Mouse (Mus musculus) left cerebral cortex, adult 2 months (tissue): ENCODE results near the gene Pdik1l. TPM values are rescaled to one million over a fixed set of nuclear protein-coding genes. Genes with fewer than 3 reads are reported as not detected.

ENCODE experiments used
- DNase-seq, 2 experiments: peaks; one replicate each; pipeline ENCODE4 v3.0.0; 2021 to 2022; ENCODE audit warnings: low spot score in 2 of 2, mixed read lengths in 1 of 2; ENCODE audit errors: extremely low spot score in 1 of 2
- H3K27ac ChIP-seq: fragments of 200-600 bp; 2 replicates; pipeline ENCODE4 v1.8.1; 2022
- H3K4me3 ChIP-seq: fragments of 200-600 bp; 2 replicates; pipeline ENCODE4 v1.8.1; 2022
- CTCF ChIP-seq: fragments of 200-600 bp; IDR thresholded peaks from 2 replicates; pipeline ENCODE4 v1.8.1; 2022; ENCODE audit warnings: antibody characterized with exemption, mild to moderate bottlenecking, moderate library complexity
- intact Hi-C: fragments of 180-260 bp; cut with DNase I; formaldehyde crosslinking; loops from one replicate; pipeline ENCODE4 v1.15.1; 2025
- total RNA-seq, 2 experiments: library from RNA; stranded (reverse); gene quantifications; 2 replicates each; pipeline ENCODE4 v1.2.3; 2021

Gene Pdik1l
- total RNA-seq, 2 experiments from 2014 or later: 17.5 to 20.4 TPM

DNA sequence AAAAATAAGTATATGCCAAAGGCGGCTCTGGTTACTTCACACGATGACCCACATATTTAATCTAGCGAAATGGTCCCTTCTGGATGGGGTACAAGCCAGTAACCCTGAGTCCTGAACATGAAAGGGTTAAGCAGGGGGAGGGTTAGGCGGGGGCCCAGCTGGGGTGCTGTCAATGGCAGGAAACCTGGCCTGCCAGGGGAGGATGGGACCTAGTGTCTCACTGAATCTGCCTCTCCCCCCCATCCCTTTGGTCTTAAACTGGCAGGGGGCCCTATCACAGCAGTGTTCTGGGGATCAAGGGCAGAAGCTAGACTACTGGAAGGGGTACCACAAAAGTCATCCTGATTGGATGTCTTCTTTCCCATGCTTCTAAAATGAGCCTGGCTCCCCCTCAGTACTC is 31.8 kb downstream of the Pdik1l start:
- DNase-seq: no peak
- intact Hi-C loops: loop anchor here (10.0 kb wide), 1 partner anchor 229 kb away; no protein-coding TSS in a partner anchor

DNA sequence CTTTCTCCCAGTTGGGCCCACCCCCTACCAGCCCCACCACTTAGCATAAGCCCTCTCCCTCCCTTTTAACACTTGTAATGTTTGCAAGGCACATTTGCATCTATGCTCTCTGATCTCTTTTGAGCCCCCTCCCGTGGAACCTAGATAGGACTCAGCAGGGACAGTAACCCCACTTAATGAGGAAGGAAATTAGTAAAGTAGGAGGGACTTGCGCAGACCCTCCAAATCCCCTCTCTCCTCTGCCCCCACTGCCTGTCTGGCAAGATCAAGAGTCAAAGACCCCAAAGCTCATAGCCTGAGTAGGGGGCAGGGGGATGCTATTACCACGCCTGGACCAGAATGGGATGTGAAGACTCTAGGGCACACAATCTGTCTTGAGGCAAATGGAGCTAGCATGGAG is 32.9 kb downstream of the Pdik1l start:
- Histone ChIP-seq H3K27ac (no peak overlapping the region), H3K4me3 (no peak overlapping the region)
- no peak for DNase-seq
- intact Hi-C loops: loop anchor here (10.0 kb wide), 1 partner anchor 230 kb away; no protein-coding TSS in a partner anchor
- no peak for TF ChIP-seq CTCF

More for the DNA sequence above, 31.8 kb downstream of the Pdik1l start:
- no peak for TF ChIP-seq CTCF
- Histone ChIP-seq H3K4me3 (no peak overlapping the region), H3K27ac (no peak overlapping the region)

DNA sequence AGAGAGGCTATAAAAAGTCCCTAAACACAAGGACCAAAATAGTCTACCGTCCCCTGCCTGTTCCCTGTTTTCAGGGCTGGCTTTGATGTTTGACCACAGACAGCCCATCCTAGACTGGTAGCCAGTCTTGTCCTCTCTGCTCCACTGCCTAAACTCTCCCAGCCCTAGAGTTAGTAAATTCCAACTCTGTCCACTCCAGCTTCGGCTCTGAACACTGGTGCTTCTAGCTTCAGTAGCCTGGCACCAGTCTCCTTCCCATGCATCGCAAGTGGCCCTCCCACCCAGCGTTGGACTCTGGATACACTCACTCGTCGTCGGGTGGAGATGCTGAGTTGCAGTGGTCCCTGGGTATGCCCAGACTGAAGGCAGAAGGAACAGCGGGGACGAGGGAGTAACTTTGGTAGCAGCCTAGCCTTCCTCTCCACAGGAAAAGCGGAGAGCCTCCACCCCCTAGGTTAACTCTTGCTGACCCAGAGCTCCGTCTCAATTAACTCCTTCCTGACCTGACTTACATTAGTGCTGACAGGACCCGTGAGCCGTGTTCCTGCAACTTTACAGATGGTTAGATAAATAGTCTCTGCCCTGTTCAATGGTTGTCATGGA is 33.9 kb downstream of the Pdik1l start, which contains the start of gene Grrp1:
Gene Grrp1 (minus strand): TSS at position 385 of the 603 bp plus-strand sequence.
- DNase-seq: no peak
- peak within 1 kb of the TSS; percentile 44 for H3K4me3 ChIP-seq
- peak within 1 kb of the TSS; percentile 69 for H3K27ac ChIP-seq
- no peak for TF ChIP-seq CTCF
- intact Hi-C loops: loop anchor here (10.0 kb wide), 1 partner anchor 231 kb away; no protein-coding TSS in a partner anchor

DNA sequence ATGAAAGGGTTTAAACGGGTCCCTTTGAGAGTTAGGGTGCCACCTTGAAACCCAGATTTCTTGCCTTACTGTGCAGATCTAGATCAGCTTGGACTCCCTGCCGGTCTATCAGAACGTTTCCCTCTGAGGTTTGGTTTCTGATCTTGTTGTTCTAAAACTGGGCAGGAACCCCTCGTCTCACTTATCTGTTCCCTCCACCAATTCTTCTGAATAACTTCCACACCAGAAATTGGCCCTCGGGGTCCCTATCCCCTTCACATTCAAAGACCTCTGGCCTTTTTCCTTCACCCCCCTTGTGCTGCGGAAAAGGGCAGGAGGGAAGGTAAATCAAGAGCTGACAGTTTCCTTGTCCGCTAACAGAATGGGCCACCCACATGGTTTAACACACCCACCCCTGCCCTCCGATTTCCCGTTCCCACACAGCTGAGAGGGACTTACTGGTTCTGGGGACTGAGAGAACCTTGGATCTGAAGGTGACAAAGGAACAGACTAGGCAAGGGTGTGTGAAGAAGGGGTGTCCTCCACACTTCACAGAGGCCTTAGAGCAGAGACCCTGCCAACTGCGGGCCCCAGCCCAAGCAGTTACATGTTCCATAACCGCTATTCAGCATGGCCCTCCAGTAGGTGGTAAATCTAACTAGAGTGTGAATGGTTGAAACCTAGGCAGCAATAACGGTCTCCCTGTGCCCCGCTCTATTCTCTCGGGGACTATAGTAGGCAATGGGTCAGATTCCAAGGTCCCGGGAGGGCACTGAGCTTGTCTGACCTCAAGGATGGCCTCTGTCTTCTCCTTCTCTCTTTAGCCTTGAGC is 34.6 kb downstream of the Pdik1l start:
- peak overlapping the region; percentile 44 for H3K4me3 ChIP-seq
- TF ChIP-seq CTCF: no peak
- peak overlapping the region; percentile 69 for H3K27ac ChIP-seq
- no peak for DNase-seq
- intact Hi-C loops: loop anchor here (10.0 kb wide), 1 partner anchor 232 kb away; no protein-coding TSS in a partner anchor

DNA sequence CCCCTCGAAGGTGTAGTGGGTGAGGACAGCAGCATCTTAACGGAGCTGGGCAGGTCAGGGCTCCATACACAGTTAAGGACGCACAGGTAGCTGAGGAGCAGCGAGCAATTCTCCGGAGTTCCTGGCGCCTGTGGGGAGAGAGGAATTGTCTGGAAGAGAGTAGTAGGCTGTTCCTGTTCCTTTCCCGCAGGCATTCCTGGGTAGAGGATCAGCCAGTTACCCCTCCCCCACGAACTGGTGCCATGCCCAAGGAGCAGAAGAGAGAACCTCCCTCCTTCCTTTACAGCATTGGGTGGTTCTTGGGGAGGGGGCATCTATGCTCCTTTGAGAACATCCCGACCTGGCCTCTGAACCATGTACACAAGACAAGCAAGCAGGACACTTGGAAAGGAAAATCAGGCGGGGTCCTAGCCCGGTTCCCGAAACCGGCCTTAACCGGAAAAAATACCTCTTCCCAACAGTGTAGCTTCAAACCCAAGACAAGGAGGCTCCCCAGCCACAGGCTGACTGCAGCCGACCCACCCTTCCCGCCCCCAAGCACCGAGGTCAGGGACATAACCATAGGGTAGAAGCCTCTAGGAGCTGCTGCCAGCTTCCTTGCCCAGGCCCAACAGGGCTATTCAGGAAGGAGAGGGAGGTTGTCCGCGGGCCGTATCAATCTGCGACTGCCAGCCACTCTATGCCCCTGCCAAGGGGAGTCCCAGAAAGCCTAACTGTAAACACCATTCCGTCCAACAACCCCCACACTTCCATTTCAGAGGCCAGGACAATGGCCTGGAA is 35.4 kb downstream of the Pdik1l start:
- H3K27ac ChIP-seq: peak overlapping the region; percentile 69
- intact Hi-C loops: loop anchor here (10.0 kb wide), 1 partner anchor 232 kb away; no protein-coding TSS in a partner anchor
- peak overlapping the region; percentile 44 for H3K4me3 ChIP-seq
- TF ChIP-seq CTCF: no peak
- no peak for DNase-seq

DNA sequence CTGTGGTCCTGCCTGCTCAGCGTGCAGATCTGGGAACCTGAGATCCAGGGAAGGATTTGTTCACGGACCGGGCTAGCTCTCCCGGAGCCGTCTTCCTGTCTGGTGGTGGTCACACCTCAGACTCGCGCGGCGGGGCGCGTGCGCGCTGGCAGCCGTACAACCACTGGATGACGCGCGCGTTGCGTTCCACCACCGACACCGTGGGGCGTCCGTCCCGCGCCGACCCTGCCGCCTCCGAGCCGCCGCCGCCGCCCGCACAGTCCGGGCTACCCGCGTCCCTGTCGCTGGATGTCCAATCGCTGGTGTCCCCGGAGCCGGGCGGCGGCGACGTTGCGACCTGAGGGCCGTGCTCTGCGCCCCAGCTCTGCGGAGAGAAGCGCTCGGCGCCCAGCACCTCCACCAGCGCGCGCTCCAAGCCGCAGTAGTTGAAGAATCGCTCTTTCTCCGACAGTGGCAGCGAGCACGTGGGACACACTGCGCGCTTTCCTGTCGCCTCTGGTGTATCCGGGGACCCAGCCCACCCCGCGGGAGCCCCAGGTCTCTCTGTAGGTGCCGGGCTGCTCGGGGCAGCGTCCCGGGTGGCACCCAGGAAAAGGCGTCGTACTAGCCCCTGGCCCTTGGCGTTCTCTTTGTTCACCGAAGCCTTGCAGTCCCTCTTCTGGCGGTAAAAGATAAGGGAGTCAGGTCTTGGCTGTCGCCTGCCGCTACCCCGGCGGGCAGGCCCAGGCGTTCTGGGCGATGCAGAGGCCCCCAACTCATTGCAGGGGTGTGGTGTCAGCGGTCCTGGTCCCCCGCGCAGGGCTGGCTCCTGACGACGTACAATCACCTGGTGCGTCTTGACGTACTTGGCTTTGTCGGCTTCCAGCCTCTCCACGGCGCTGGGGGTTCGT is 36.2 kb downstream of the Pdik1l start:
- no peak for TF ChIP-seq CTCF
- Histone ChIP-seq H3K4me3 (peak overlapping the region; percentile 44), H3K27ac (peak overlapping the region; percentile 55)
- intact Hi-C loops: loop anchor here (10.0 kb wide), 1 partner anchor 233 kb away; no protein-coding TSS in a partner anchor
- peak; percentile 56 to 58 for DNase-seq

DNA sequence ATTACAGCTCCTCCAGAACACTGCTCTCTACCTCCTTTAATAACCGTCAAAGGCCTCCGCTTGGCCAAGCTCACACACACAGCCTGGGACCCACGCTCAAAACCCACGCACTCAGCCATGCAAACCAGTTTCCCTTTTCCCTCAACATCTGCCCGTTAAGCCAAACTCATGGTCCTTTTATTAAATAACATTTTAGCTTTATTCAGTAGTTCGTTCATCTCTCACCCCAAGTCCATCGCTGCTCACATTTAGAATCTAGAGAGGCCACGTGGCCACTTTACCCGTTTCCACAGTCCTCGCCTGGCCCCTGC is 36.8 kb downstream of the Pdik1l start:
- TF ChIP-seq CTCF: no peak
- no peak for DNase-seq
- intact Hi-C loops: loop anchor here (10.0 kb wide), 1 partner anchor 234 kb away; no protein-coding TSS in a partner anchor
- H3K4me3 ChIP-seq: peak overlapping the region; percentile 44
- peak overlapping the region; percentile 55 for H3K27ac ChIP-seq

DNA sequence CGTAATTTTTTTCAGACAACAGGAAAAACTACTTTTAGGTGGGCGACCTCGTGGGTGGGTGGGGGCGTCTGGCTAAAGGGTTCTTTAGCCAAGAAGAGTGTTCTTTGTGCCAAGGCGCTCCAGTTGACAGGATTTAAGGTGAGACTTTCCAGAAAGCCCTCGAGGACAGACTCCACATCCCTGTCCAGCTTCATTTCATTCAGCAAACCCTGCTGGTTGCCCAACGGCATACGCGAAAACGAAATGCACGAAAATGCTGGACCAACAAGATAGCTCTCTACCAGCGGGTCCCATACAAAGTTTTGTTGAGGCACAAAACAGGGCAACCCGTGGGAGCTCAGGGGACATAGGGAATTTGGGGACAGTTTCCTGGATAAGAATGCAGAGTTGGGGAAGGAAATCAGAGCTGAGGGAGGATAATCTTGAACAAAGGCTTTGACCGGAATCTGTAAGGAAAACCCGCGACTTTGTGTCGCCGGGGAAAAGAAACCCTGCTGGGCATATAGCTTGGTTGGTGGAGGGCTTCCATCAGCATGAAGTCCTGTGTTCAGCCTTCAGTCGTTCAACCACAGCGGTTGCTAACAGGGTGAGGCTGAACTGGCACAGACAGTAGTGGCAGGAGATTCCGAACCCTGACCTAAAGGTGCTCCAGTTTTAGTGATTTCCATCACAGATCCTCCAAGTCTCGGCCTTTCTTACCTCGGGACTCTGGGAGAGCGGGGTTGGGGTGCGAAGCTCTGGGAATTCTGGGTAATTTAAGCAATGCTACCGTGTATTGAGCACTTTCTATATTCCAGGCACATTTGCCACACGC is 37.4 kb downstream of the Pdik1l start:
- H3K4me3 ChIP-seq: peak overlapping the region; percentile 44
- H3K27ac ChIP-seq: no peak overlapping the region
- TF ChIP-seq CTCF: no peak
- DNase-seq: no peak
- intact Hi-C loops: loop anchor here (10.0 kb wide), 1 partner anchor 234 kb away; no protein-coding TSS in a partner anchor

DNA sequence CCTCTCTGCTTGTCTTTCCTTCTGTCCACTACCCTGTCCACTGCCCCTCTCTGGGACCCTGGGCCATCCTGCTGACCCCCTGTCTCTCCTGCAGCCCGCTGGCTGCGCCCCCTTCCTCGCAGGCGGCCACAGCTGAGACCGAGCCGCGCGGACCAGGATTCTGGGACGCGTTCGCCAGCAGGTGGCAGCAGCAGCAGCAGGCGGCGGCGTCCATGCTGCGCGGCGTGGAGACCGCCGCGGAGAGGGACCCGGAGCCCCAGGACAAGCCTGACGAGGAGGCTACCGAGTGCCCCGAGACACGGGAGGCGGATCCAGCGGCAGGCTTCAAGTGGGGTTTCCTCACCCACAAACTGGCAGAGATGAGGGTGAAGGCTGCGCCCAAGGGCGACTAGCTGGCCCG is 38.0 kb downstream of the Pdik1l start:
- peak; percentile 66 to 78 for DNase-seq
- Histone ChIP-seq H3K4me3 (peak overlapping the region; percentile 34), H3K27ac (no peak overlapping the region)
- intact Hi-C loops: loop anchor here (2.0 to 10.0 kb wide), 4 partner anchors 43 to 235 kb away; no protein-coding TSS in a partner anchor
- TF ChIP-seq CTCF: peak; percentile 93

DNA sequence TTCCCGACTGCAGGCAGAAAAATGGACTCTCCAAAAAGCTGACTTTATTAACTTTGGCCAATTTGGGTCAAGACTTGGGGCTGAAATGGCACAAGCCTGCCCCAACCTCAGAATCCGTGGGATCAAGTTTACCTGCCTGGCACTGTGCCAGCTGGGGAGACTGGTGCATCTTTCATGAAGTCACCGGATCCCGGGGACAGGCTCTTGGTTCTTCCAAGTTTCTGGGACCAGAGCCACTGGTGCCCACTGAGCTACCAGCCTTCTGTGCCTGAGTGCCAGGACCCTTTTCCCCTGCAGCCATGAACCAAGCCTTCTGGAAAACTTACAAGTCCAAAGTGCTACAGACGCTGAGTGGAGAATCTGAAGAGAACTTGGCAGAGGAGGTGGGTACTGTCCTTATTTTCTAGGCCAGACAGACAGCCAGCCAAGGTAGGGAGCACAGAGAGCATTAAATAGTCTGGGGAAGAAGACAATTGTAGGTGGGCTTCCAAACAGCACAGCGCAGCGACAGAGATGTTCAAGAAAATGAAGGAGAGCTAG is 40.9 kb downstream of the Pdik1l start, which contains the start of gene Gm30191:
Gene Gm30191 (plus strand): TSS at position 217 of the 540 bp plus-strand sequence.
- Histone ChIP-seq H3K4me3 (peak within 1 kb of the TSS; percentile 77), H3K27ac (no peak within 1 kb of the TSS)
- intact Hi-C loops: no loop called here
- no peak for DNase-seq
- no peak for TF ChIP-seq CTCF
